Comparison of ENCODE assay signal across 8 mouse cellular contexts in genomic region chr8:11728482-11729295, GRCm38 (mm10). TPM values are rescaled to one million over a fixed set of nuclear protein-coding genes. Genes with fewer than 3 reads are reported as not detected.
DNase-seq lines count a peak whose midpoint lies in the region; ATAC-seq and TF ChIP-seq lines count a peak whose summit lies in the region.

No protein-coding gene starts in this region.

- H3K9ac ChIP-seq in ES-Bruce4 (ENCODE audit: low read depth, poor library complexity, severe bottlenecking): peak overlapping the region; percentile 94
- H3K9ac ChIP-seq in forebrain, embryonic 11.5 days (ENCODE audit: low read length): peak overlapping the region; percentile 97
- H3K9ac ChIP-seq in intestine, postnatal 0 days (ENCODE audit: low read depth, low read length): 0 out of 2 replicates have a peak overlapping the region, but pooled peaks have one; percentile 40
- H3K9ac ChIP-seq in limb, embryonic 15.5 days: peak overlapping the region; percentile 69

- no peaks in the 10 kb centered on the region for H3K36me3 ChIP-seq in ES-Bruce4 (ENCODE audit: control insufficient read depth, insufficient read depth, low read length, poor library complexity, severe bottlenecking)
- no peaks in the 10 kb centered on the region for H3K36me3 ChIP-seq in forebrain, embryonic 11.5 days (ENCODE audit: control insufficient read depth, insufficient read depth, low read length)
- no peaks in the 10 kb centered on the region for H3K36me3 ChIP-seq in intestine, postnatal 0 days (ENCODE audit: control insufficient read depth, insufficient read depth)
- no peaks in the 10 kb centered on the region for H3K36me3 ChIP-seq in limb, embryonic 15.5 days

- WGBS in forebrain, embryonic 11.5 days: under 1% methylated on average over 55 of the region's 61 CpGs
- 2% methylated on average over 54 of the region's 61 CpGs for WGBS in intestine, postnatal 0 days
- 2% methylated on average over 57 of the region's 61 CpGs for WGBS in limb, embryonic 15.5 days

- TF ChIP-seq CTCF in ES-Bruce4 (IDR thresholded peaks at IDR 0.05; ENCODE audit: low read depth, low read length): no peak
- TF ChIP-seq CTCF in intestine, postnatal 0 days (IDR thresholded peaks at IDR 0.05; ENCODE audit: low read depth): no peak

- no peaks in the 10 kb centered on the region for H3K9me3 ChIP-seq in ES-Bruce4 (replicated peaks; ENCODE audit: control insufficient read depth, insufficient read depth, low read length, poor library complexity, severe bottlenecking)
- H3K9me3 ChIP-seq in forebrain, embryonic 11.5 days (ENCODE audit: control insufficient read depth, low read length): no peaks in the 10 kb centered on the region
- H3K9me3 ChIP-seq in intestine, postnatal 0 days (ENCODE audit: control insufficient read depth): no peaks in the 10 kb centered on the region
- no peaks in the 10 kb centered on the region for H3K9me3 ChIP-seq in limb, embryonic 15.5 days

- H3K4me2 ChIP-seq in forebrain, embryonic 11.5 days (ENCODE audit: low read depth, low read length, severe bottlenecking): peak overlapping the region; percentile 77
- H3K4me2 ChIP-seq in intestine, postnatal 0 days (replicated peaks; ENCODE audit: low read depth): peak overlapping the region; percentile 94
- H3K4me2 ChIP-seq in limb, embryonic 15.5 days: peak overlapping the region; percentile 96

- no peak overlapping the region for H3K27ac ChIP-seq in ES-Bruce4 (ENCODE audit: insufficient read depth, low read length)
- H3K27ac ChIP-seq in forebrain, embryonic 11.5 days (ENCODE audit: low read depth, low read length): peak overlapping the region; percentile 95
- no peak overlapping the region for H3K27ac ChIP-seq in intestine, postnatal 0 days (ENCODE audit: low read depth, low read length)
- peak overlapping the region; percentile 83 for H3K27ac ChIP-seq in limb, embryonic 15.5 days

- no peak for TF ChIP-seq EP300 in ES-Bruce4 (IDR thresholded peaks at IDR 0.05; ENCODE audit: insufficient read depth, low read depth, low read length)

- no peaks in the 10 kb centered on the region for H3K4me1 ChIP-seq in ES-Bruce4 (ENCODE audit: control insufficient read depth, insufficient read depth, low read length)
- H3K4me1 ChIP-seq in forebrain, embryonic 11.5 days (replicated peaks; ENCODE audit: control insufficient read depth, insufficient read depth, low read length): peaks cover 13% of the 10 kb centered on the region
- no peaks in the 10 kb centered on the region for H3K4me1 ChIP-seq in intestine, postnatal 0 days (replicated peaks; ENCODE audit: control insufficient read depth, insufficient read depth, low read length)
- H3K4me1 ChIP-seq in limb, embryonic 15.5 days: peaks cover 29% of the 10 kb centered on the region

- peak overlapping the region; percentile 76 for H3K4me3 ChIP-seq in ES-Bruce4 (ENCODE audit: low read depth, low read length)
- peak overlapping the region; percentile 84 for H3K4me3 ChIP-seq in forebrain, embryonic 11.5 days (ENCODE audit: low read depth, low read length)
- peak overlapping the region; percentile 65 for H3K4me3 ChIP-seq in intestine, postnatal 0 days (ENCODE audit: low read depth, low read length)
- peak overlapping the region; percentile 73 for H3K4me3 ChIP-seq in limb, embryonic 15.5 days

- ATAC-seq in forebrain, embryonic 11.5 days (replicated peaks; ENCODE audit: low FRiP score): peak; percentile 59; the same call in 1 of the 2 replicates
- no peak for ATAC-seq in intestine, postnatal 0 days
- peak; percentile 20; the same call in 1 of the 2 replicates for ATAC-seq in limb, embryonic 15.5 days (ENCODE audit: insufficient number of reproducible peaks, low FRiP score, low TSS enrichment, low read depth)

- DNase-seq in brain, embryonic 18.5 days (ENCODE audit: low read depth, low spot score): peak; percentile 37
- DNase-seq in forebrain, embryonic 11.5 days (ENCODE audit: low spot score): peak; percentile 86
- peak; percentile 64 for DNase-seq in retina, postnatal 1 day
- DNase-seq in spleen, postnatal 36 days (ENCODE audit: low spot score in 2 of 2): no peak
- DNase-seq in T-cell, adult 2 months (ENCODE audit: low spot score): no peak

- TF ChIP-seq POLR2A in ES-Bruce4 (IDR thresholded peaks at IDR 0.05; ENCODE audit: insufficient read depth, low read length): no peak

- peaks cover 5% of the 10 kb centered on the region; the same call in 1 of the 2 replicates for H3K27me3 ChIP-seq in ES-Bruce4 (ENCODE audit: control insufficient read depth, insufficient read depth, low read length, poor library complexity, severe bottlenecking)
- H3K27me3 ChIP-seq in forebrain, embryonic 11.5 days (ENCODE audit: control insufficient read depth, insufficient read depth, low read length): peaks cover 5% of the 10 kb centered on the region; the same call in 1 of the 2 replicates
- H3K27me3 ChIP-seq in intestine, postnatal 0 days (replicated peaks; ENCODE audit: control insufficient read depth, insufficient read depth, low read length): peaks cover 60% of the 10 kb centered on the region
- H3K27me3 ChIP-seq in limb, embryonic 15.5 days: peaks cover 42% of the 10 kb centered on the region

RNA-seq across cellular contexts. Expression of gene Arhgef7, which starts 1.2 kb away (rescaled TPM):
- polyA plus RNA-seq in ES-Bruce4 (2011; ENCODE audit: insufficient read depth, insufficient read length, low read depth, missing spikeins): 38.5 and 38.7 TPM in 2 replicates
- 81.9 and 87.3 TPM in 2 replicates for polyA plus RNA-seq in forebrain, embryonic 11.5 days (2014; fragmentation: Nextera tagmentation; extraction: Ambion mirVana)
- 14.5 and 14.9 TPM in 2 replicates for polyA plus RNA-seq in intestine, postnatal 0 days (2015; fragmentation: Nextera tagmentation; extraction: Ambion mirVana)
- polyA plus RNA-seq in limb, embryonic 15.5 days (2015; fragmentation: Nextera tagmentation; extraction: Ambion mirVana): 50.1 and 55.5 TPM in 2 replicates

RNA-seq across cellular contexts. Expression of gene 1700016D06Rik, which starts 27.8 kb away (rescaled TPM):
- polyA plus RNA-seq in ES-Bruce4 (2011; ENCODE audit: insufficient read depth, insufficient read length, low read depth, missing spikeins): not detected in 2 replicates
- polyA plus RNA-seq in forebrain, embryonic 11.5 days (2014; fragmentation: Nextera tagmentation; extraction: Ambion mirVana): not detected in 2 replicates
- polyA plus RNA-seq in intestine, postnatal 0 days (2015; fragmentation: Nextera tagmentation; extraction: Ambion mirVana): not detected in 2 replicates
- 0.53 TPM in 1 of 2 replicates, not detected in the other for polyA plus RNA-seq in limb, embryonic 15.5 days (2015; fragmentation: Nextera tagmentation; extraction: Ambion mirVana)

Comparison
In these comparisons a context has a peak if more than half of its experiments do, and no peak if none do; other contexts are left out.
1. H3K27ac ChIP-seq: peak in forebrain, embryonic 11.5 days (single experiment) and limb, embryonic 15.5 days (single experiment); none in ES-Bruce4 (single experiment) and intestine, postnatal 0 days (single experiment).
2. H3K9ac ChIP-seq: peak in every context shown above with its lines; median percentile 97 in forebrain, embryonic 11.5 days; 94 in ES-Bruce4; 69 in limb, embryonic 15.5 days; 40 in intestine, postnatal 0 days.
3. DNase-seq: peak in brain, embryonic 18.5 days (single experiment), forebrain, embryonic 11.5 days (single experiment) and retina, postnatal 1 day (single experiment); none in spleen, postnatal 36 days (0 of 2) and T-cell, adult 2 months (single experiment).
4. Peak in every context shown above with its lines, with median percentiles within 50 percentile points of each other: H3K4me3 ChIP-seq and H3K4me2 ChIP-seq.